Mouse (Mus musculus) MEL-GATA-1-ER (cell line): Measurements from ENCODE around the gene Olfr1406.

Experiments used
- DNase-seq: peaks from one replicate; pipeline ENCODE4 v3.0.0-alpha.2; 2012; ENCODE audit warnings: low read depth; ENCODE audit errors: extremely low read depth

Olfr1406 gene

GRCm38 (mm10) chr1:173190540-173190939 lies at the start of gene Olfr1406:
Olfr1406 (minus strand) TSS chr1:173190640.
- no peak for DNase-seq

GRCm38 (mm10) chr1:173237004-173237403 lies 46.6 kb upstream of the Olfr1406 start:
- peak; percentile 23 for DNase-seq

GRCm38 (mm10) chr1:173227081-173227480 lies 36.6 kb upstream of the Olfr1406 start, which contains the start of gene Fcer1a:
Fcer1a (minus strand) TSS chr1:173227214.
- DNase-seq, result no peak

- DNase-seq, result no peak
Observed at GRCm38 (mm10) chr1:173216481-173216880, 26.0 kb upstream of the Olfr1406 start.

GRCm38 (mm10) chr1:173212092-173212491 lies 21.7 kb upstream of the Olfr1406 start, which contains the start of gene Olfr1404:
Olfr1404 (plus strand) TSS chr1:173212392.
- DNase-seq, result no peak

GRCm38 (mm10) chr1:173197508-173197907 lies 7.1 kb upstream of the Olfr1406 start, which contains the start of gene Olfr218:
Olfr218 (plus strand) TSS chr1:173197808.
- DNase-seq, result no peak

- DNase-seq, result no peak
Observed at GRCm38 (mm10) chr1:173196359-173196758, 5.9 kb upstream of the Olfr1406 start.

GRCm38 (mm10) chr1:173192059-173192458 lies 1.6 kb upstream of the Olfr1406 start:
- no peak for DNase-seq

GRCm38 (mm10) chr1:173174154-173174842 lies 16.1 kb downstream of the Olfr1406 start:
- no peak for DNase-seq

GRCm38 (mm10) chr1:173137274-173137673 lies 53.2 kb downstream of the Olfr1406 start, which contains the start of gene Olfr1408:
Olfr1408 (minus strand) TSS chr1:173137374.
- no peak for DNase-seq
